Mouse (Mus musculus): ENCODE data around the gene Jun. TPM values are rescaled to one million over a fixed set of nuclear protein-coding genes. Genes with fewer than 3 reads are reported as not detected.

Jun gene
- polyA plus RNA-seq, 1 experiment from 2014 or later: 49.6 TPM

- H3K9ac ChIP-seq (ENCODE audit: low read length): no peak overlapping the region
- no peaks in the 10 kb centered on the region for H3K27me3 ChIP-seq (ENCODE audit: control insufficient read depth, insufficient read depth, low read length)
- ATAC-seq (ENCODE audit: insufficient read depth, low FRiP score, low TSS enrichment): no peak
- no peak overlapping the region for H3K4me3 ChIP-seq (ENCODE audit: low read depth, low read length)
- no peaks in the 10 kb centered on the region for H3K9me3 ChIP-seq (ENCODE audit: control insufficient read depth, low read length)
- no peak overlapping the region for H3K27ac ChIP-seq (ENCODE audit: low read depth, low read length)
- H3K36me3 ChIP-seq (ENCODE audit: control insufficient read depth, insufficient read depth, low read length): no peaks in the 10 kb centered on the region
- H3K4me2 ChIP-seq (ENCODE audit: low read depth): no peak overlapping the region
- H3K4me1 ChIP-seq (ENCODE audit: control insufficient read depth, insufficient read depth, low read length): no peaks in the 10 kb centered on the region
- DNase-seq (ENCODE audit: low spot score): no peak
These were observed 39.8 kb downstream of the Jun start for GRCm38 (mm10) chr4:95012256-95012655.

- Histone ChIP-seq H3K4me1 (ENCODE audit: control insufficient read depth, insufficient read depth, low read length) (no peaks in the 10 kb centered on the region), H3K27ac (ENCODE audit: low read depth, low read length) (no peak overlapping the region), H3K4me3 (ENCODE audit: low read depth, low read length) (no peak overlapping the region), H3K36me3 (ENCODE audit: control insufficient read depth, insufficient read depth, low read length) (no peaks in the 10 kb centered on the region), H3K9ac (ENCODE audit: low read length) (no peak overlapping the region), H3K4me2 (ENCODE audit: low read depth) (no peak overlapping the region), H3K9me3 (ENCODE audit: control insufficient read depth, low read length) (no peaks in the 10 kb centered on the region), H3K27me3 (ENCODE audit: control insufficient read depth, insufficient read depth, low read length) (no peaks in the 10 kb centered on the region)
- 46% methylated on average over 13 of the region's 13 CpGs for WGBS
- DNase-seq (ENCODE audit: low spot score) (peak; percentile 74), ATAC-seq (ENCODE audit: insufficient read depth, low FRiP score, low TSS enrichment) (peak; percentile 72)
These were observed 43.6 kb downstream of the Jun start for GRCm38 (mm10) chr4:95008175-95009057.

GRCm38 (mm10) chr4:95007759-95008158, 44.3 kb downstream of the Jun start:
- H3K9ac ChIP-seq (ENCODE audit: low read length): no peak overlapping the region
- no peaks in the 10 kb centered on the region for H3K36me3 ChIP-seq (ENCODE audit: control insufficient read depth, insufficient read depth, low read length)
- ATAC-seq (ENCODE audit: insufficient read depth, low FRiP score, low TSS enrichment): no peak; the same call in 1 of the 2 replicates
- no peaks in the 10 kb centered on the region for H3K9me3 ChIP-seq (ENCODE audit: control insufficient read depth, low read length)
- no peak overlapping the region for H3K27ac ChIP-seq (ENCODE audit: low read depth, low read length)
- H3K4me2 ChIP-seq (ENCODE audit: low read depth): no peak overlapping the region
- no peaks in the 10 kb centered on the region for H3K4me1 ChIP-seq (ENCODE audit: control insufficient read depth, insufficient read depth, low read length)
- no peak overlapping the region for H3K4me3 ChIP-seq (ENCODE audit: low read depth, low read length)
- DNase-seq (ENCODE audit: low spot score): no peak
- H3K27me3 ChIP-seq (ENCODE audit: control insufficient read depth, insufficient read depth, low read length): no peaks in the 10 kb centered on the region
- 60% methylated on average over 8 of the region's 8 CpGs for WGBS

- H3K9ac ChIP-seq (ENCODE audit: low read length): no peak overlapping the region
- H3K27me3 ChIP-seq (ENCODE audit: control insufficient read depth, insufficient read depth, low read length): no peaks in the 10 kb centered on the region
- no peak overlapping the region for H3K4me3 ChIP-seq (ENCODE audit: low read depth, low read length)
- no peaks in the 10 kb centered on the region for H3K4me1 ChIP-seq (ENCODE audit: control insufficient read depth, insufficient read depth, low read length)
- no peaks in the 10 kb centered on the region for H3K36me3 ChIP-seq (ENCODE audit: control insufficient read depth, insufficient read depth, low read length)
- no peak for ATAC-seq (ENCODE audit: insufficient read depth, low FRiP score, low TSS enrichment)
- WGBS: 70% methylated on average over 6 of the region's 6 CpGs
- H3K4me2 ChIP-seq (ENCODE audit: low read depth): no peak overlapping the region
- H3K9me3 ChIP-seq (ENCODE audit: control insufficient read depth, low read length): no peaks in the 10 kb centered on the region
- no peak for DNase-seq (ENCODE audit: low spot score)
- H3K27ac ChIP-seq (ENCODE audit: low read depth, low read length): no peak overlapping the region
These were observed 46.7 kb downstream of the Jun start for GRCm38 (mm10) chr4:95005251-95005830.

DNA sequence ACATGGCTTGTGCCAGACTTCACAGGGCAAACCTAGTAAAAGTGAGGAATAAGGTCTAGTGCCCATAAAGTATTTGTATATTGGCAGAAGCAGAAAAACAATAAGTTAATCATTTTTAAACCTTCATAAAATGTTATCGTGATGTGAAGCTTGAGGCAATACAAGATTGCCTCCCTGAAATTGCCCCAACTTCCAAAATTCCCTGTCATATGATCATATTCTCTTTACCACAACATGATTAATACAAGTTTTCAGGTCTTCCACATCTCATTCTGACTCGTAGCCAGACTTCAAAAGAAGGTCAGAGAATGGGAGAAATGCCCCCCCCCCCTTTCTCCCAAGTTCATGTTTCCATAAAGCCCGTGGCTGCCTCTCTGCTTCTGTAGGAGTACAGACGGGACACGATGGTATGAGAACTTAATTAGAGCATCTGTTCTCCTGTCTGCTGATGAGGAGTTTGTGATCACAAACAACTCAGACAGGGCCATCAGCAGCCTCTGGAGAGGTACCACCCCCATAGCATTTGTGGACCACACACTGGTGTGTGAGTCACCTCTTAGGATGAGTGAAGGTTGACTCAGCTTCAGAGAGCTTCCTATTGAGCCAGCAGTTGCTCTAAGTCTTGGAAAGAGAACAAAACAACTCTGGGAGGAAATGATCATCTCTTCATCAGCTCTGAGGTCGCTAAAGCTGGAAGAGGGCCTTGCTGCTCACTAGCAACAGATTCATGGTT, 50.8 kb downstream of the Jun start:
- Histone ChIP-seq H3K4me3 (ENCODE audit: low read depth, low read length) (no peak overlapping the region), H3K36me3 (ENCODE audit: control insufficient read depth, insufficient read depth, low read length) (no peaks in the 10 kb centered on the region), H3K4me1 (ENCODE audit: control insufficient read depth, insufficient read depth, low read length) (no peaks in the 10 kb centered on the region), H3K27ac (ENCODE audit: low read depth, low read length) (no peak overlapping the region), H3K9me3 (ENCODE audit: control insufficient read depth, low read length) (no peaks in the 10 kb centered on the region), H3K9ac (ENCODE audit: low read length) (no peak overlapping the region), H3K27me3 (ENCODE audit: control insufficient read depth, insufficient read depth, low read length) (no peaks in the 10 kb centered on the region), H3K4me2 (ENCODE audit: low read depth) (no peak overlapping the region)
- ATAC-seq (ENCODE audit: insufficient read depth, low FRiP score, low TSS enrichment): no peak
- WGBS: 65% methylated on average over 6 of the region's 6 CpGs
- DNase-seq (ENCODE audit: low spot score): no peak

- ATAC-seq (ENCODE audit: insufficient read depth, low FRiP score, low TSS enrichment): no peak
- H3K27ac ChIP-seq (ENCODE audit: low read depth, low read length): no peak overlapping the region
- H3K4me1 ChIP-seq (ENCODE audit: control insufficient read depth, insufficient read depth, low read length): no peaks in the 10 kb centered on the region
- H3K4me3 ChIP-seq (ENCODE audit: low read depth, low read length): no peak overlapping the region
- H3K9me3 ChIP-seq (ENCODE audit: control insufficient read depth, low read length): no peaks in the 10 kb centered on the region
- 83% methylated on average over 1 of the region's 1 CpGs for WGBS
- no peaks in the 10 kb centered on the region for H3K27me3 ChIP-seq (ENCODE audit: control insufficient read depth, insufficient read depth, low read length)
- no peaks in the 10 kb centered on the region for H3K36me3 ChIP-seq (ENCODE audit: control insufficient read depth, insufficient read depth, low read length)
- no peak for DNase-seq (ENCODE audit: low spot score)
- H3K4me2 ChIP-seq (ENCODE audit: low read depth): no peak overlapping the region
- H3K9ac ChIP-seq (ENCODE audit: low read length): no peak overlapping the region
These were observed 51.9 kb downstream of the Jun start for GRCm38 (mm10) chr4:95000147-95000546.

DNA sequence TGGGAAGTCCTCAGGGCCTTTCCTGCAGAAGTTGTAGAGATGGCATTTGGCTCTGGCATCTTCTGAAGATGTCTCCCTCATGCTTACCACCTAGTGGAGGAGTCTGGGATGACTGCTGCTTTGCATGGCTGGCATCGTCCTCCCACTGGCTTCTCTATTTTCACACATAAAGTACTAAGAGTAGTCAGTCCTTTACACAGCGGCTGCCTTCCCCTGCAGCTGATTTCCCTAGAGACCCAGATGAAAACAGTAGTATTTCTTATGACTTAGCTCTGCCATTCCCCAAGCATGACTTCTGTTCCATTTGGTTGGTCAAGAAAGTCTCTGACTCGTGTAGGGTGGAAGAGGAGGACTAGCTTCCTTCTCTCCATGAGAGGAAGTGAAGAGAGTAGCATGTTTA, 52.8 kb downstream of the Jun start:
- Histone ChIP-seq H3K36me3 (ENCODE audit: control insufficient read depth, insufficient read depth, low read length) (no peaks in the 10 kb centered on the region), H3K4me2 (ENCODE audit: low read depth) (no peak overlapping the region), H3K4me3 (ENCODE audit: low read depth, low read length) (no peak overlapping the region), H3K27ac (ENCODE audit: low read depth, low read length) (no peak overlapping the region), H3K27me3 (ENCODE audit: control insufficient read depth, insufficient read depth, low read length) (no peaks in the 10 kb centered on the region), H3K9me3 (ENCODE audit: control insufficient read depth, low read length) (no peaks in the 10 kb centered on the region), H3K4me1 (ENCODE audit: control insufficient read depth, insufficient read depth, low read length) (no peaks in the 10 kb centered on the region), H3K9ac (ENCODE audit: low read length) (no peak overlapping the region)
- 65% methylated on average over 3 of the region's 3 CpGs for WGBS
- DNase-seq (ENCODE audit: low spot score): peak; percentile 11
- ATAC-seq (ENCODE audit: insufficient read depth, low FRiP score, low TSS enrichment): no peak

Measured in neural tube, embryonic 11.5 days (tissue).